Mouse (Mus musculus): ENCODE results near the gene Tmem259.

DNA sequence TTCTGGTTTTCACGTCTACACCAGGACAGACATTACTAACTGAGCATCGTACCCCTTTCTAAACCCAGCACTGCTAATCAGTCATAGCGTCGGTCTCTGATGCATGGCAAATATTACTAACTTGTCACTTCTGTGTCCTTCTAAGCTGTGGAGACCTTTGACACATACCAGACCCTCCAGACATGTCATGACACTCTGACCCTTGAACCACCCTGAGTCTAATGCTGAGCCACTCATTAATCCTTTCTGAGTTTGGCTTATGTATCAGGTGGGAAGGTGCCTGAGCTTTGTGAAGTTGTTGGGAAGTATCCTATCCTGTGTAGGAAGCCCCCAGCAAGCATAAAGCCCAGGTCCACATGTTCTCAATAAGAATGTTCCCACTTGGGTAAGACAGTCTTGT lies 34.3 kb downstream of the Tmem259 start:
- TF ChIP-seq CTCF (IDR thresholded peaks at IDR 0.05; ENCODE audit: control insufficient read depth, insufficient read depth, low read length) (no peak), POLR2A (IDR thresholded peaks at IDR 0.05; ENCODE audit: borderline replicate concordance, control insufficient read depth, low read depth, low read length) (no peak)
